Mouse (Mus musculus) neural tube, embryonic 12.5 days (tissue): Measurements from ENCODE around the gene Rbm46. TPM values are rescaled to one million over a fixed set of nuclear protein-coding genes. Genes with fewer than 3 reads are reported as not detected.

Experiments
- ATAC-seq: fragments of 200-750 bp; cut with Nextera tagmentation; 2 replicates; pipeline ENCODE4 v1.8.0; 2017; ENCODE audit warnings: low read depth, mild to moderate bottlenecking, moderate TSS enrichment, moderate library complexity; ENCODE audit not compliant: low FRiP score
- H3K27ac ChIP-seq: fragments of 300-500 bp; sonication (generic); 2 replicates; pipeline ENCODE4 v1.5.1; 2016
- H3K27me3 ChIP-seq: fragments of 300-500 bp; sonication (generic); replicated peaks from 2 replicates; pipeline ENCODE4 v1.6.1; 2016; ENCODE audit warnings: mild to moderate bottlenecking
- H3K36me3 ChIP-seq: fragments of 300-500 bp; sonication (generic); 2 replicates; pipeline ENCODE4 v1.6.1; 2016; ENCODE audit warnings: mild to moderate bottlenecking
- H3K4me1 ChIP-seq: fragments of 300-500 bp; sonication (generic); 2 replicates; pipeline ENCODE4 v1.6.1; 2016
- H3K4me2 ChIP-seq: fragments of 300-500 bp; sonication (generic); replicated peaks from 2 replicates; pipeline ENCODE4 v1.6.1; 2016; ENCODE audit warnings: mild to moderate bottlenecking
- H3K4me3 ChIP-seq: fragments of 300-500 bp; sonication (generic); 2 replicates; pipeline ENCODE4 v1.5.1; 2016
- H3K9ac ChIP-seq: fragments of 300-500 bp; sonication (generic); 2 replicates; pipeline ENCODE4 v1.6.1; 2016; ENCODE audit warnings: mild to moderate bottlenecking
- H3K9me3 ChIP-seq: fragments of 300-500 bp; sonication (generic); 2 replicates; pipeline ENCODE4 v1.6.1; 2016; ENCODE audit warnings: mild to moderate bottlenecking
- WGBS: fragments of 180-500 bp; shearing (Covaris S2); methylation state at CpG from one replicate; pipeline ENCODE4 v1.1.7; 2016; 5-methylcytosine and 5-hydroxymethylcytosine counted together
- polyA plus RNA-seq: library from polyadenylated mRNA; unstranded; fragments of >200 nt; fragmentation: Nextera tagmentation; extraction: Ambion mirVana; gene quantifications from 2 replicates; pipeline ENCODE4 v1.2.1, GENCODE M21; 2016

Rbm46 gene
- 2.0 and 2.2 TPM in 2 replicates for polyA plus RNA-seq

DNA sequence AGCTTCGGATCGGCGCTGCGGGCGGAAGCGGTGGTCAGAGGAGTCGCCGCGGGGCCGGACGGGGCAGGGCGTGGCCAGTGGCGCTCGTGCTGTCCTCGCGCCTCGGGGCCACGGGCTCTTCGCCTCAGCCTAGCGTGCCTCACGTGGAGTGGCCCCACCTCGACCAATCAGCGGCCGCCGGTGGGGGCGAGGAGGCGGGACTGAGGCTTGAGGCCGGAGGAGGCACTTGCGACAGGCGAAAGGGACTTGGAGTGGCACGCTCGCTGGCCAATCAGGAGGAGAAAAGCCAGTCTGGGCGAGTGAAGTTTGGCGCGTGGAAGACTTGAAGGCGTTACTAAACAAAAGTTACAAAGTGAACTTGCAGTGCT, at the start of gene Rbm46:
Gene Rbm46 (minus strand): TSS at position 112 of the 368 bp plus-strand sequence.
- WGBS, result 29% methylated on average over 36 of the region's 36 CpGs
- H3K4me3 ChIP-seq, result peak within 1 kb of the TSS; percentile 34
- H3K4me1 ChIP-seq, result peaks cover 8% of the 10 kb centered on the region
- H3K27ac ChIP-seq, result no peak within 1 kb of the TSS
- no peaks in the 10 kb centered on the region for H3K36me3 ChIP-seq
- no peaks in the 10 kb centered on the region for H3K9me3 ChIP-seq
- H3K9ac ChIP-seq, result 0 out of 2 replicates have a peak within 1 kb of the TSS, but pooled peaks have one; percentile 21
- peak within 1 kb of the TSS; percentile 59 for H3K4me2 ChIP-seq
- peak; percentile 93 for ATAC-seq
- peaks cover 19% of the 10 kb centered on the region for H3K27me3 ChIP-seq

DNA sequence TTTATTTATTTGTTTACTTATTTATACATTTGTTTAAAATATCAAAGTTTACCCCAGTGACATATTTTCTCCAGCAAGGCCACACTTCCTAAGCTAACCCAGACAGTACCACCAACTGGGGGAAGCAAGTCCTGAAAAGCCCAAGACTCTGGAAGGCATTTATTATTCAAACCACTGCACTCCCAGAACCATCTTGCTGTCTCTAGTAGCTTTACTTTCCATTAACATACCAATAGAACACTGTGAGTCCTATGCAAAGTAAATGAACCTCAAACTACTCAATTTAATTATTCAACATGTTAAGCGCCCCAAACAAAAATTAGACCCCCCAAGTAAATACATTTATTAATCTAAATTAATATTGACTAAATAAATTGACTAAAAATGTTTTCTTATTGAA, 39.3 kb upstream of the Rbm46 start:
- no peak overlapping the region for H3K4me2 ChIP-seq
- H3K9me3 ChIP-seq, result no peaks in the 10 kb centered on the region
- no peaks in the 10 kb centered on the region for H3K36me3 ChIP-seq
- H3K4me3 ChIP-seq, result no peak overlapping the region
- WGBS, result 34% methylated on average over 1 of the region's 1 CpGs
- no peak for ATAC-seq
- H3K27ac ChIP-seq, result no peak overlapping the region
- H3K9ac ChIP-seq, result no peak overlapping the region
- no peaks in the 10 kb centered on the region for H3K4me1 ChIP-seq
- no peaks in the 10 kb centered on the region for H3K27me3 ChIP-seq

DNA sequence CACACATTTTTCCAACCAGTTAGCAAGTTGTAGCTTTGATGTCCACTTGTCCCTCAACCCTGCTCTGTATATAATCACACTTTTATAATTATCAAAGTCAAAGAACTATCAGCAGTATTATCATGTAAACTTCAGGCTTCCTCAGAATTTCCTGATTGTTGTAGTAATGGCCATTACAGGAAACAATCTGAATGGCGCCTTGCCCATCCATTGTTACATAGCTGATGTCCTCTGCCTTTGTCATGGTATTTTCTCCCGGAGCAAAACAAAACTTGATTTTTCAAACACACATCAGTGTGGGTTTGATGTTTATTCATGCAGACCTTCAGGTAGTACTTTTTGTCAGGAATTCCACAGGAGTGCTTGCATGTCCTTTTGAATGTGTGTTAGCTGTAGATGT, 32.4 kb upstream of the Rbm46 start:
- H3K4me3 ChIP-seq, result no peak overlapping the region
- H3K4me1 ChIP-seq, result peaks cover 8% of the 10 kb centered on the region
- H3K27me3 ChIP-seq, result peaks cover 17% of the 10 kb centered on the region
- 81% methylated on average over 2 of the region's 2 CpGs for WGBS
- no peak for ATAC-seq
- no peak overlapping the region for H3K4me2 ChIP-seq
- H3K9me3 ChIP-seq, result no peaks in the 10 kb centered on the region
- H3K36me3 ChIP-seq, result no peaks in the 10 kb centered on the region
- H3K9ac ChIP-seq, result no peak overlapping the region
- no peak overlapping the region for H3K27ac ChIP-seq

DNA sequence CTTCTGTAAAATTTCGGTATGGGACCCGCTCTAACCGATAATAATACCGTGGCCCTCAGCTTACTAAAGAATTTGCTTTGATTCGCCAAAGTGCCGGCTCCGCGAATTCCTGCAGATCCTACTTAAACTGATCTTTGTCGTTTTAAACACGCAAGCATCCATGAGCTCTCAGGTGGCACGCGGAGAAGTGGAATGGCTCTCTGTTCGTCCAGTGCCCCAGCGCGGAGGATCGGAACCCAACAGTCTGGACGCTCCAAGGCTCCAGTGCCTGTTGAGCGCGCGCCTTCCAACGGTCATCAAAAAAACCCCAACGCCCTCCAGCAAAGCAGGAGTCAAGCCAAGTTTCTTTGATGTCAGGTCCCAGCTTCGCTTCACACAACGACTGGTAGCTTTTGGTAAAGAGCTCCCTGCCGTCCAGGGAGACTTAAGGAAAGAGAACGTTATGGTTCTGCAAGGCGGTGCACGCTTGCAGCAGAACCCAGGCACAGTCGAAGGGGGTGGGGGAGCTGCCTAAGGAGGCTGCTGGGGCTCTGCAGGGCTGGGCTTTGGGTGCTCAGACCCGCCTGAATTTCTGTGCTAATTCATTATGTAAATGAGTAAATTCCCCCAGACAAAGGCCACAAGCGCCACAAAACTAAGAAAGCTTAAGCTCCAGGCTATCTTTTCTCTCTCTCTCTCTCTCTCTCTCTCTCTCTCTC, 28.1 kb upstream of the Rbm46 start:
- no peak overlapping the region for H3K9ac ChIP-seq
- peak; percentile 49; the same call in 1 of the 2 replicates for ATAC-seq
- no peak overlapping the region for H3K27ac ChIP-seq
- peak overlapping the region; percentile 41 for H3K4me3 ChIP-seq
- peak overlapping the region; percentile 95 for H3K4me2 ChIP-seq
- peaks cover 12% of the 10 kb centered on the region for H3K4me1 ChIP-seq
- H3K9me3 ChIP-seq, result no peaks in the 10 kb centered on the region
- no peaks in the 10 kb centered on the region for H3K36me3 ChIP-seq
- WGBS, result under 1% methylated on average over 31 of the region's 31 CpGs
- peaks cover 31% of the 10 kb centered on the region for H3K27me3 ChIP-seq

DNA sequence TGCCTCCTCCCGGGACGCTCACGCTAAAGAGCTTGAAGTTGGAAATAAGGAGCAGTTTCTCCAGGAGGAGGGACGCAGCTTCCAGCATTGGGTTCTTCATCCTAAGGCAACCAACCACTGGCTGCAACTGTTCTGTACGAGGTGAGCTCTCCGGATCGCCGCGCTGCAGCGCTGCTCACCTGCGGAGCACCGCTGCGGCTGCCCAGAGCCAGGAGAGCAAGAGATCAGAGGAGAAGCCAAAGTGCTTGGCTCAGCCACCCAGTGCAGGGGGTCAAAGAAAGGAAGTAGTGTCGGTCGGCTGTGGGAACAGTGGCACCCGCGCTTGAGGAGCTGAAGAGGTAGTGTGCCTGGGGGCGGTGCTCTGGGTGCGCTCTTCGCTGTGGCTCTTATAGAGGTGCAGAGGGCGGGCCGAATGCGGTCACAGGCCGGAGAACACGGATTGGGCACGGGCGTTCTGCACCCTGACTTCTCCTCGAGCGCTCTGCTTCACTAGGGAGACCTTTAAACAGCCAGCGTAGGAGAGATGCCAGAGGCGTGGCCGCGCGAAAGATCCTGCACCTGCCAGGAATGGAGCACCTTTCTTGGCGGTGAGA, 27.4 kb upstream of the Rbm46 start, which contains the start of gene Lrat:
Gene Lrat (minus strand): TSS at position 361 of the 593 bp plus-strand sequence.
- 2% methylated on average over 35 of the region's 35 CpGs for WGBS
- H3K27ac ChIP-seq, result no peak within 1 kb of the TSS
- H3K36me3 ChIP-seq, result no peaks in the 10 kb centered on the region
- H3K27me3 ChIP-seq, result peaks cover 31% of the 10 kb centered on the region
- peak within 1 kb of the TSS; percentile 41 for H3K4me3 ChIP-seq
- peak; percentile 73 for ATAC-seq
- no peaks in the 10 kb centered on the region for H3K9me3 ChIP-seq
- peak within 1 kb of the TSS; percentile 30; the same call in 1 of the 2 replicates for H3K9ac ChIP-seq
- peak within 1 kb of the TSS; percentile 95 for H3K4me2 ChIP-seq
- H3K4me1 ChIP-seq, result peaks cover 12% of the 10 kb centered on the region

DNA sequence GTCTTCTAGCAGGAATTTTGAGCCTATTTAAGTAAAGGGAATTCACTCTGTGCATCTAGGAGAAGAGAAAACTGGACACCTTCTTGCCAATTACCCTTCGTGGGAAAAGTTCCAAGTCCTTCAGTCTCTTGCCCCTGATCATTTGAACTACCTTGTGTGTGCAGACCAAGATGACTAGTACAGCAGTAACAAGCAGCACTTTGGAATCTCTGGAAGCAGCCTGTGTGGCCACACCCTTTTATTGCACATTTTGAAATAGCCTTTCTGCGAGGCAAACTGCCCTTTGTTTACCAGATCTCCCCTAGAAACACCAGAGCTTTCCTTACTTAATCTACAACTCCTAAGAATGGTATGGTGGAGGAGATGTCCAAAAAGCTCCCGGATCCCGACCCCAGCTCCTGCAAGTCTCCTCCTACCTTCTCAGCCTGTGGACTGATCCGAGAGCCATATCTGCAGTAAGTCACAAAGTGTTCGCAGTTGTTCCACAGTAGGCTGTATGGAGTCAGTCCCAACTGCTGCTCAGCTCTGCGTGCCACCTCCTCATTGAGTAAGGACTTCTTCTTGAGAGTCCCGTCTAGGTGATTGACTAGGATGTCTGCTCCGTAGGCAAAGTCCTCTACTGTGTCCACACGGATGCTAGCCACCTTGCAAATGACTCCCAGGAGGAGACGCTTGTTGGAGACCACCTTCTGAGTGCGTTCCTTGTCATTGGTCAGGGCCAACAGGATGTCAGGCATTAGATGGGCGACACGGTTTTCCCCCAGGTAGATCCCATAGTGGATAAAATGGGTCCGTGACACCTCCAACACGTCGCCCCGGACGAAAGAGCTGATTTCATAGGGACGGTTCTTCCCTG, 26.7 kb upstream of the Rbm46 start:
- Histone ChIP-seq H3K9me3 (no peaks in the 10 kb centered on the region), H3K27me3 (peaks cover 31% of the 10 kb centered on the region), H3K9ac (no peak overlapping the region), H3K4me3 (peak overlapping the region; percentile 41), H3K27ac (no peak overlapping the region), H3K4me1 (peaks cover 12% of the 10 kb centered on the region), H3K4me2 (peak overlapping the region; percentile 95), H3K36me3 (no peaks in the 10 kb centered on the region)
- 21% methylated on average over 20 of the region's 20 CpGs for WGBS
- no peak; the same call in 1 of the 2 replicates for ATAC-seq

DNA sequence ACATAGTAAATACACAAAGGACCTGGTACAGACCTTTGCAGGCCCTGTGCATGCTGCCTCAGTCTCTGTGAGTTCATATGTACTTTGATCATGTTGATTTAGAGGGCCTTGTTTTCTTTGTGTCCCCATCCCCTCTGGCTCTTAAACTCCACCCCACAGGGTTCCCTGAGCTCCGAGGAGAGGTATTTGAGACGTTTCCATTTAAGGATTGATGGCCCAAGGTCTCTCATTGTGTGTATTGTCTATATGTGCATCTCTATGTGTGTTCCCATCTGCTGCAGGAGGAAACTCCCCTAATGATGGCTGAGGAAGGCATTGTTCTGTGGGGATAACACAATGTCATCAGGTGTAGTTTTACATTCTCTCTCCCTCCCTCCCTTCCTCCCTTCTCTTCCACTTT, 12.6 kb upstream of the Rbm46 start:
- no peak overlapping the region for H3K27ac ChIP-seq
- H3K36me3 ChIP-seq, result no peaks in the 10 kb centered on the region
- H3K9ac ChIP-seq, result no peak overlapping the region
- H3K4me3 ChIP-seq, result no peak overlapping the region
- whole genome bisulfite sequencing, result 6% methylated on average over 2 of the region's 2 CpGs
- no peaks in the 10 kb centered on the region for H3K27me3 ChIP-seq
- H3K4me1 ChIP-seq, result no peaks in the 10 kb centered on the region
- H3K4me2 ChIP-seq, result no peak overlapping the region
- ATAC-seq, result no peak
- no peaks in the 10 kb centered on the region for H3K9me3 ChIP-seq

DNA sequence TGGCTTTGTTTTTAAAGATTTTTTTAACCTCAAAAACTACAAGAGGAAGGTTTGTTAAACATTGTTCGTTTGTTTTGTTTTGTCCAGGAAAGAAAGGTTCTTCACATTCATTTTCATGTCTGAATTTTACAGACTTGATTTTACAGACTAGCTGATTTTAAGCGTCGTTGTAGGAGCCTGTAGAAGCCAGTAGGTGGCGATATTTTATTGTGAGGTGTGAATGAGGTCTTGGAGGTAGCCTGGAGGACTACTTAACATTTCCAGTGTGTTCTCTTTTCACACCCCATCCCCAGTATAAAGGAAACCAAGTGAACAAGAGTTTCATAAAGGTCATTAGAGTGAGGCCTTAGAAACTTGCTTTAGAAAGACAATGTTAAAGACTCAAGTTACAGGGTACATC, 975 bp upstream of the Rbm46 start:
- 9% methylated on average over 4 of the region's 4 CpGs for WGBS

DNA sequence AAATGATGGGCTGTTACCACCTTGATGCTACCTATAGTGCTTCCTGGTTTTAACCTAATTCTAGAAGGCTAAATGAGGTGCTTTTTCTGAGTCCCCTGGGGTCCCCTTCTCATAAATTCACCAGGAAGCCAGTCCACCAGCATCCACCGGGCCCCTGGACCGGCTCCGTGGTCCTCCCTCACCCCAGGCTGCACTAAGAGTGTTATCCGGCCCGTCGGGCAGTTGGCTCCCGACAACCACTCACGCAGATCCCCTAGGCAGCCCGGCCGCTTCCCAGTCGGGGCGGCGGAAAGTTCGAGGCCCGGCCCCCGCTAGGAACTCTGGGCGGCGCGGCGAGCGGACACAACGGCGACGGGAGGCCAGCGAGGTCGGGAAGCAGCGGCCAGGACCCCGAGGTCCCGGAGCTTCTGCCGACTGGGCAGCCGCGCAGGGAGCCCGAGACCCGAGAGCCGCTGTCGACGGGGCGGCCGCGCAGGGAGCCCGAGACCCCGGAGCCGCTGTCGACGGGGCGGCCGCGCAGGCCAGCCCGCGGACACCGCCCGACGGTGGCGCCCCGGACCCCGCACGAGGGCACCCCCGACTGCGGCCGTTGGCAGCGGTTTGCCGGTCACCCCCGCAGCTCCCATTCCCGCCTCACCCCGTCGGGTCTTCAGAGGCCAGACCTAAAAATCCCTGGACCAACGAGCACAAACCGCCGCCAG, 462 bp downstream of the Rbm46 start:
- Histone ChIP-seq H3K27ac (no peak overlapping the region), H3K4me2 (peak overlapping the region; percentile 59), H3K4me1 (peaks cover 8% of the 10 kb centered on the region), H3K27me3 (peaks cover 19% of the 10 kb centered on the region), H3K9me3 (no peaks in the 10 kb centered on the region), H3K4me3 (peak overlapping the region; percentile 34), H3K36me3 (no peaks in the 10 kb centered on the region), H3K9ac (0 out of 2 replicates have a peak overlapping the region, but pooled peaks have one; percentile 21)
- WGBS, result 28% methylated on average over 69 of the region's 69 CpGs
- ATAC-seq, result peak; percentile 59

More for the DNA sequence above, 975 bp upstream of the Rbm46 start:
- no peaks in the 10 kb centered on the region for H3K9me3 ChIP-seq
- no peak overlapping the region for H3K9ac ChIP-seq
- H3K27ac ChIP-seq, result no peak overlapping the region
- H3K27me3 ChIP-seq, result peaks cover 19% of the 10 kb centered on the region
- H3K4me1 ChIP-seq, result peaks cover 8% of the 10 kb centered on the region
- H3K4me2 ChIP-seq, result no peak overlapping the region
- no peaks in the 10 kb centered on the region for H3K36me3 ChIP-seq
- 0 out of 2 replicates have a peak, but pooled peaks have one; percentile 31 for ATAC-seq
- H3K4me3 ChIP-seq, result no peak overlapping the region

DNA sequence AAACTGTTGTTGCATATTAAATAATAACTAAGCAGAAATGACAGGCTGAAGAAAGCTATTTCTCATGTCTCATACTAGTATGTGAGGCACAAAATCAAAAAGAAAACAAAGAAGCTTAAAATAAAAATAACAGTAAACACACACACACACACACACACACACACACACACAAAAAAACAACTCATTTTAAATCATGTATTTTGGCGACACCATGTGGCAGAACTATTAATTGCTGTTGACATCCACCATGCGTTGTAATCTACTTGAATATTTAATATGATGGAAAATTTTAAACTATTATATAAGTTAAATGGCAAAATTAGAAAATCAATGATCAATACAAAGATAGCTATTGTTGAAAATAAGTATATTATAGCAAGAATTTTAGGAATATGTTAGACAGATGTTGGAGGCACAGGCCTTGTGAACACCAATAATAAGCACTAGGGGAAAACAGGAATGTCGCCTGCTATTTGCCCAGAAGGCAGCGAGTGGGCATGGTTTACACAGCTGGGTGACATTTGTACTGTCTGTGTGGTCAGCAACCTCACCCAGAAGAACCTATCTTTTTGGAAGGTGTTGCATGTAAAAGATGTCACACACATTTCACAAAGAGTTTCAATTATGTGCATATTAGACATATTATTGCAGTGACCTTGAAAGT, 18.7 kb downstream of the Rbm46 start:
- H3K36me3 ChIP-seq, result no peaks in the 10 kb centered on the region
- H3K9ac ChIP-seq, result no peak overlapping the region
- H3K4me1 ChIP-seq, result no peaks in the 10 kb centered on the region
- H3K27me3 ChIP-seq, result no peaks in the 10 kb centered on the region
- H3K9me3 ChIP-seq, result no peaks in the 10 kb centered on the region
- no peak; the same call in 1 of the 2 replicates for ATAC-seq
- no peak overlapping the region for H3K4me3 ChIP-seq
- WGBS, result 29% methylated on average over 4 of the region's 4 CpGs
- no peak overlapping the region for H3K27ac ChIP-seq
- H3K4me2 ChIP-seq, result no peak overlapping the region

DNA sequence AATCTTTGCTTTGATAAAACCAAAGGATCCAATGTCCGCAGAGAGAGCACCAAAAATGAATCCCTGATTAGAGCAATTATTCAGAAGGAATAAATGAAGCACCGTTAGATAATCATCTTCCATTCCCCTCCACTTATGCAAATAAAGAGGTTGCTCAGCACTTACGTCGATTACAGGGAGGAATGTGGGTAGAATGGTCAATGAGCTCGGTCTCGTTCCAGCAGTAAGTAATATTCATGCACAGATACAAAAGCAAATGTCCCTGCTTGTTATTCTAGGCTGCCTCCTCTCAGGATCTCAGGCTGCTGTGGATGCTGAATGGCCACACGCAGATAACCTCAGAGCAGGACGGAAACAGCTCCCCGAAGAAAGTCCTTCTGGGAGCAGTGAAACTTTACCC, 51.1 kb downstream of the Rbm46 start:
- H3K27me3 ChIP-seq, result no peaks in the 10 kb centered on the region
- no peaks in the 10 kb centered on the region for H3K9me3 ChIP-seq
- no peak for ATAC-seq
- no peaks in the 10 kb centered on the region for H3K36me3 ChIP-seq
- no peak overlapping the region for H3K9ac ChIP-seq
- H3K4me1 ChIP-seq, result no peaks in the 10 kb centered on the region
- H3K27ac ChIP-seq, result no peak overlapping the region
- 81% methylated on average over 9 of the region's 9 CpGs for WGBS
- no peak overlapping the region for H3K4me2 ChIP-seq
- no peak overlapping the region for H3K4me3 ChIP-seq
